Mouse (Mus musculus): Measurements from ENCODE around the gene Gpc6.
A peak's percentile ranks its signal among the peaks of the same experiment; 100 is the strongest.

Gene Gpc6

GRCm38 (mm10) chr14:117643069-117643468 is 718.0 kb downstream of the Gpc6 start:
- DNase-seq: no peak

DNA sequence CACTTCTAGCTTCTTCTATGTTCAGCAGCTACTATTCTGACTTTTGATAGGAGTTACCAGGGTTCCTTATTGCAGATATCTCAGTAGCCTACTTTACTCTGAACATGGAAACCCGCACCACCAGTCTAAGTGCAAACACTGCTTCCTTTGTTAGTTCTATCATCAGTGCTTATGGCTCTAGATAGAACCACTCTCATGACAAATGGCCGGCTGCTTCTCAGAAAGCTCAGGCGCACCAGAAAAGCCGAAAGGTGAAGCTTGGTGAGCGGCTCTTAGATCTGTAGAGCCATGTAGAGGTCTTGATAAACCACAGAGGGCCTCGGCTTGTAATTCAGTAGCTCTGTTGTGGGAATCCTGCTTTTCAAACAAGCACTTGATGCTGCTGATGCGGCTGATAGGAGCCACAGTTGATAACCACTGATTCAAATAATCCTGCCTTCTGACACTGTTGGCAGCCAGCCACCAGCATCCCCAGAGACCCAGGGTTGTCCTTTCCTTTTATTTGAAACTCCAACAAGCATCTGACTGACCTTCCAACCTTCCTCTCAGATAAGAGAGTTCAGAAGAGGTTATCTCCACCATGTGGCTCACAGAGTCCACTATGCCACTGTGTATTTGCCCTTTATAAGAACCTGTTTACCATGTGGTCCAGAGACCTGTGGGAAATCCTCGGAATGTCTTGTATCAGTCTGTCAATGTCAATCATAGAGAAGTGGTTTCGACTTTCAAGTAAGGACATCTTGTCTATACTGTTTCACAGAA is 723.3 kb downstream of the Gpc6 start:
- peak; percentile 16 to 53 for DNase-seq

DNA sequence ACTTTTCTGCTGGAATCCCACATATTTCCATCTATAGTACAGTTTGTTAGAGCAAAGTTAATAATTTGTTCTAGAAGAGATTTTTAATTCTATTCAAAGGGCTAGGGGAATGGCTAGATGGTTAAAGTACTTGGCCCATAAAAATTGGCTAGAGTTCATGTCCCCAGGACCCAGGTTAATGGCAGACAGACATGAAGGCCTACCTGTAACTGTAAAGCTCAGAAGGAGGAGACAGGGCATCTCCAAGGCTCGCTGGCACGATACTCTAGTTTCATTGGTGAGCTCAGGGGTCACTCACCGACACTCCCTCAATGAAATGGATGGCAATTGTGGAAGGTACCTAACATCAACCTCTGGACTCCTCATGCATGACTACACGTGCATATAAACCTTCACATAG is 725.0 kb downstream of the Gpc6 start:
- no peak for DNase-seq

DNA sequence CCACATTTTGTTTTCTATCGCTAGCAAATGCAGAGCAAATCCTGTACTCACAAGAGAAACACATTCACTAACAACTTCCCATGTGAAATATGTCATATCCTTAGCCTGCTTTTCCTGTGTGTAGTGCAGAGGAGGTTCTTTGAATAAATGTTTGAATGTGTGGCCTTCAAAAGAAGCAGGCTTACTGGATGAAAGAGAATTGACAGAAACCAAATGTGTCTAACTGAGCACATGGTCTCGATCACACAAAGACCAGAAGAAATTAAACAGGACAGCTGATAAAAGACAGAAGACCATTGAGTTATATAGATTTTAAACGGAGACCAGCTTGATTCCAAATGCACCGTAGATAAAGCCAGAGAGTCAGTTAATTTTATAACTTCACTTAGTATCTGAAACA is 726.2 kb downstream of the Gpc6 start:
- no peak for DNase-seq

DNA sequence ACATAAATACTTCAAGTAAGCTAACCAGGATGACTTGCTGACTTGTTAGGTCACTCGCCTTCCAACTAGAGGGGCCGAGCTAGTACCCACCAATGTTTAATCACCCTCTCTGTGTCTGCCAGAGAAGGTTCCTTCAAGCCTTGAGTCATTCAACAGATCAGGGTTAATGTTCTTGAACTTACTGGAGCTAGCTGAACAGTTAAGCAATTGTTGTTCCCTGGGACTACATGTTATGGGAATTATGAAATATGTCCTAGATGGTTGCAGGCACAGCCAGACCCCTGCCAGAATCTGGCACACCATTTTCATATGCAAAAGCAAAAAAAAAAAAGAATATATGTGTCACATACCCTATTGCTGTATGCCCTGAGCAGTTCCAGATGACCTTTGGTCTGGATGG is 726.8 kb downstream of the Gpc6 start:
- no peak for DNase-seq

GRCm38 (mm10) chr14:117655382-117655781 is 730.3 kb downstream of the Gpc6 start:
- DNase-seq: peak; percentile 9 to 17

GRCm38 (mm10) chr14:117659198-117659761 is 734.2 kb downstream of the Gpc6 start:
- DNase-seq: no peak

GRCm38 (mm10) chr14:117662261-117662660 is 737.1 kb downstream of the Gpc6 start:
- DNase-seq: no peak

DNA sequence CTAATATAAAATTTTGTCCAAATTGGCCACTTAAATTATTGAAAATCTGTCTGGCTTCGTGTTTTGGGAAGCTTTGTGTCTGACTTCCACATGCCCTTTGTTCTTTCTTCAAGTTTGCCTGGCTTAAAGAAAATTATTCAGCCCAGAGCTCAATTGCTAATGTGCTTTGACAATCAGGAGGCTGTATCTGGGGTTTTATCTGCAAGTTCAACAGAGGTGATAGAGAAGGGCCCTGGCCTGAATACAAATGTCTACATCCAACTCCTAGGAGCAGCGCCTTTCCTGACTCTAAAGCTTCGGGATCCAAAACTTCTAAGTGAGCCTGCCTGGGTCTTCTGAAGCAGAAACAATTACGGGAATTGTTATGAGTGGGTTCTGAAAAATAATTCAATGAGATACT is 739.7 kb downstream of the Gpc6 start:
- no peak for DNase-seq

DNA sequence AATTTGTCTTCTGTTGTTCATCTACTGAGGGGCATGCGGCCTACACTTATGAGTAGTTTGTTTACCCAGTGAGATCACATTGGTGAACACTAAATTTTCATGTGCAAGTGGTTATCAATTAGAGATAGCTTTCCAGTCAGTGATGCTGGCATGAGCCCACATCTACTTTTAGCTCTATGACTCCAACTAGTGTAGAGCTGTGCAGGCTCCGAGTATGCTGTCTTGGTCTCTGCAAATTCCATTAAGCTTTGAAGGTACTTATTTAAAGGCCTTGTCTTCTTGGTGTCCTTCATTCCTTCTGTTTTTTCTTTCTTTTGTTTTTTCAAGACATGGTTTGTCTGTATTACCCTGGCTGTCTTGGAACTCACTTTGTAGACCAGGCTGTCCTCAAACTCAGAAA is 741.0 kb downstream of the Gpc6 start:
- no peak for DNase-seq

DNA sequence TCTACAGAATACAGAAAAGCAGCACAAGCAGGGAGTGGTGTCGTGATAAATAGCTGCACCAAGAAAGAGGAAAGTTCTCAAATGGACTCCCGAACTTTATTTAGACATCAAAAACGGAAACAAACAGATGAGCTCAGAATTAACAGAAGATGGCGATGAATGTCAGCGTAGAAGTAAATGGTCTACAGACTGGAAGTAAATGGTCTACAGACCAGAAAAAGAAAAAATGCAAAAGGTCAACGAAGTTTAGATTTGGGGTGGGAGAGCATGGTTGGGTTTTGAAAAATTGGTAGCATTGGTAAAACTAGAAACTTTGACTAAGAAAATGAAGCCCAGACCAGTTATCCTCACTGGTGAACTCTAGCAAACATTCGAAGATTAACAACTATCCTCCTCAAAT is 748.4 kb downstream of the Gpc6 start:
- no peak for DNase-seq

DNA sequence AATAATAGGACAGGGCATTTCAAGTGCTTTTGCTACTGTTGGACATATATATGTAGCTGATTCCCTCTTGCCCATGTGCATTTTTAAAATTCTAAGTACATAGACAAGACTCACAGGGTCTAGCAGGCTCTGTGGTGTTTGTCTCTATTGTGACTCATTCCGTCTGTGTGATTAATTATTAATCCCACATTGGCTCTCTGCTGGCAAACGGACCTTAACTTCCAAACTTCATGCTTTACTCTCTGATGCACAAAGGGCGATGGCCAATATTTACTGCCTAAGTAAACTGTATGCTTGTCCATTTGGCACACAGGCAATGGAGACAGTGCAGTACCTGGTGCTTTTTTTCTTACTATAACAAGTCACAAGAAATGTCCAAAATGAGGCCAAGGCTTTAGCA is 749.4 kb downstream of the Gpc6 start:
- DNase-seq: no peak

DNA sequence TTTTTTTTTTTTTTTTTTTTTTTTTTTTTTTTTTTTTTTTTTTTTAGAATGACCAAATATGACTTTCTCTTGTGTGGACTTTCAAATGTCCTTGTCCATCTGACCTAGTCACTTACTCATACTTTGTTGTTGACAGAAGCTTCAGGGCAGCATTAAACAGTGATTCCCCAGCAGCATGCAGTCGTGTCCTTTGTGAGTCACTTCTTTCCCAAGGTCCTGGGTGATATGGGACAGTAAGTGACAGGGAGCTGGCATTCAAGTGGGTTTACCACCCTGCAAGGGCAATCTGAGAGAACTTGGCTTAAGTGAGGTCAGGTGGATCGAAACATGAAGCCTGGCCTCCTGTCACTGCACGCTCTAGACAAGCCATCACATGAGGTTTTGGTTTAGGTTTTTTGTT is 754.8 kb downstream of the Gpc6 start:
- no peak for DNase-seq

- peak; percentile 9 to 30 for DNase-seq
Measured at GRCm38 (mm10) chr14:117681321-117681921, 756.3 kb downstream of the Gpc6 start.

DNA sequence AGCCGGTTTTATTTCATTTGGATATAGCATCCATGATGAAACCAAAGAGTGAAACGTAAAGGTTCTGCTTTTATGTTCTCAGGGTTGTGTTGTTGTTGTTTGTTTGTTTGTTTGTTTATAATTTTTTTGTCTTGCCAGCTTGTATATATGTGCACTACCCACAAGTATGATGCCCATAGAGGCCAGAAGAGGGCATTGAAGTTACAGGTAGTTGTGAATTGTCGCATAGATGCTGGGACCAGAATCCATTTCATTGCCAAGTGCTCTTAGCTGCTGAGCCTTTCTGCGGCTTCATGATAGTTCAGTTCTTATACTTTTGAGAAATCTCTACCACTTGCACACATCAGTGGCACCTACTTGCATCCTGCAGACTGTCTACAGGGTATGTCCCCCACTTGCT is 758.0 kb downstream of the Gpc6 start:
- no peak for DNase-seq

DNA sequence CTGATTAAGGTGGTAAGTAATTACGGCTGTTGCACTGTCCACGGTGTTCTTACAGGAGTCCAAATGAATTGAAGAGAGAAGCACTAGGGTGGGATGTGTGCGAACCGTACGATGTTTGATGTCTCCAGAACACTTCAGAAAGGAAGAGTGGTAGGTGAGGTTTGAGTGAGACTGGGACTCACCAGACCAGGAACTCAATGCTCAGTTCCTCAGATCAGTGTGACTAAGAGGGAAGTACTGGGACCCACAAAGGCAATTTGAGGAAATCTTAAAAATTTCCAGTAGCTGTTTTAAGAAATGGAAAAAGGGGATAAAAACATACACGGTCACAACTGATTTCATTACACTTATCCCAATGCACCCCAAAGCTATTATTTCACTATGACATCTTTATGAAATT is 764.7 kb downstream of the Gpc6 start:
- no peak for DNase-seq

DNA sequence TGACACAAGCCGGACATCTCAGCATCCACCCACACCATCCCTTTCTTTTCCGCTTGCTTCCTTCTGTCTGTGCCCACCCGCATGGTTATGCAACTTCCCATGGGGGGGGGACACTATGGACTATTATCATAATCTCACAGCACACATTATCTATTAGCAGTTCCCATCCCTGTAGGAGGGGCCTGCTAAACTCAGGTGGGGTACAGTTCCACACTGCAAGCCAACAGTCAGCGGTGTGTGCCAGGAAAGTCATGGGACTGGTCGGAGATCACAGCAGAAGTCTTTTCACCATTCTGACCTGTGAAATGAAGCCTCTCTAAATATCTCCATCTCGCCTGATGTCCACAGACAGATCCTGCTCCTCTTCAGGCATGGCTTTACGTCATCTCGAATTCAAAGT is 770.5 kb downstream of the Gpc6 start:
- DNase-seq: no peak

- no peak for DNase-seq
Measured at GRCm38 (mm10) chr14:117700670-117701280, 775.7 kb downstream of the Gpc6 start.

DNA sequence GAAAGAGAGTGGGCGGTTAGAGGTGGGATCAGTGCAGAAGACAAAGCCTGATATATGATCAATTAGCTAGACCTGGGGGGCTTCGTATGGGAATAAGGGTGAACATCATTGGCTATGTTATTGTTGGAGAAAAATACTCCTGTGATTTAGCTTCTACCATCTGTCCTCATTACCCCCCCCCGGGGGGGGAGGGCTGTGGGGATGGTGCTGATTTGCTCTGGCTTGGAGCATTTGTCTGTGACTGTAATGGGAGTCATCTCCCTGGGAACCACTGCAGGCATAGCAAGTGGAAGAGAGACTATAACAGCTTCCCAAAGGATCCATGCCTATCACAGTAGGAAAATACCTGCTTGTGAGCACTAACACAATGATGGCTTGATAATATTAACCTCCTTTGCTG is 783.7 kb downstream of the Gpc6 start:
- DNase-seq: no peak

- DNase-seq: peak; percentile 74 to 86
Measured at GRCm38 (mm10) chr14:117710463-117710911, 785.4 kb downstream of the Gpc6 start.

- no peak for DNase-seq
Measured at GRCm38 (mm10) chr14:117712311-117712710, 787.2 kb downstream of the Gpc6 start.

GRCm38 (mm10) chr14:117714165-117714564 is 789.0 kb downstream of the Gpc6 start:
- no peak for DNase-seq

GRCm38 (mm10) chr14:117716305-117716704 is 791.2 kb downstream of the Gpc6 start:
- no peak for DNase-seq

DNA sequence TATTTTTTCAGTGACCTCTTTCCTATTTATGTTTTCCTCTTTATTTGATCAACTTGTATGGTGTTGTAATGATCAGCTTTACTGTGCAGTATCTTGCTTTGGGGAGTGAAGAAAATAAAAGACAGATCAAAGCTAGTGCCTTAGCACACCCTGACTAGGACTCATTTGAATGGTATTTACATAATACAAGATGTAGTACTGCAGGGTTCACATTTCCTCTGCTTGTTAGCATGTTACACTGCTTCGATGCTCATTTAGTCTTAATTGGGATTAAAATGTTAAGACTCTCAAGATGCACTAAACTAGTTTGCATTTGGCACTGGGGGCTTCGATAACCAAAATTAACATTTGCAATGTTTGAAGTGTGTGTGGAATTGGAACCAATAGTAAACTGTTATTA is 803.6 kb downstream of the Gpc6 start:
- DNase-seq: no peak

All from cerebellum, postnatal 14 days (tissue).